In genomic region chr12:33962773-33963130, GRCm38 (mm10) we compare ENCODE assay signal across 14 mouse cellular contexts. TPM values are rescaled to one million over a fixed set of nuclear protein-coding genes. Genes with fewer than 3 reads are reported as not detected.
DNase-seq lines count a peak whose midpoint lies in the region; ATAC-seq and TF ChIP-seq lines count a peak whose summit lies in the region.
"Had no signal": no experiment of that assay in that cellular context is flagged by ENCODE, and none has a peak within 500 bp of the region (broad histone marks: within the 10 kb centered on the region; RNA-seq: fewer than 3 reads in every experiment).

No protein-coding gene starts in this region.

- TF ChIP-seq CTCF in bone marrow macrophage, adult 2 months (IDR thresholded peaks at IDR 0.05; ENCODE audit: low read depth, low read length) = no peak

- H3K27ac ChIP-seq in heart, embryonic 12.5 days (ENCODE audit: poor library complexity, severe bottlenecking) = 0 out of 2 replicates have a peak overlapping the region, but pooled peaks have one; percentile 0
- no peak overlapping the region for H3K27ac ChIP-seq in bone marrow macrophage, adult 2 months (ENCODE audit: insufficient read depth, low read depth, low read length)
- peak overlapping the region; percentile 90 for H3K27ac ChIP-seq in embryonic facial prominence, embryonic 11.5 days (replicated peaks; ENCODE audit: low read depth, low read length)
- peak overlapping the region; percentile 91 for H3K27ac ChIP-seq in limb, embryonic 13.5 days
- H3K27ac ChIP-seq: heart, embryonic 15.5 days; liver, embryonic 14.5 days; midbrain, embryonic 12.5 days had no signal

- H3K27me3 ChIP-seq in heart, embryonic 12.5 days (replicated peaks) = peaks cover 68% of the 10 kb centered on the region
- peaks cover 3% of the 10 kb centered on the region; the same call in 1 of the 2 replicates for H3K27me3 ChIP-seq in embryonic facial prominence, embryonic 11.5 days (ENCODE audit: control insufficient read depth, insufficient read depth, low read length)
- peaks cover 7% of the 10 kb centered on the region; the same call in 1 of the 2 replicates for H3K27me3 ChIP-seq in limb, embryonic 13.5 days

- H3K4me3 ChIP-seq in heart, embryonic 12.5 days = peak overlapping the region; percentile 15
- peak overlapping the region; percentile 26; the same call in 1 of the 2 replicates for H3K4me3 ChIP-seq in bone marrow macrophage, adult 2 months (ENCODE audit: insufficient read depth, low read length)
- peak overlapping the region; percentile 40 for H3K4me3 ChIP-seq in embryonic facial prominence, embryonic 11.5 days (ENCODE audit: low read depth, low read length)
- peak overlapping the region; percentile 48 for H3K4me3 ChIP-seq in limb, embryonic 13.5 days

- peak overlapping the region; percentile 42 for H3K4me2 ChIP-seq in heart, embryonic 12.5 days
- peak overlapping the region; percentile 61 for H3K4me2 ChIP-seq in embryonic facial prominence, embryonic 11.5 days (ENCODE audit: low read depth, low read length)
- peak overlapping the region; percentile 77 for H3K4me2 ChIP-seq in limb, embryonic 13.5 days (replicated peaks)
- H3K4me2 ChIP-seq: heart, embryonic 15.5 days had no signal

- no peak for ATAC-seq in heart, embryonic 12.5 days (ENCODE audit: insufficient number of reproducible peaks, low FRiP score)
- no peak for ATAC-seq in embryonic facial prominence, embryonic 11.5 days (replicated peaks; ENCODE audit: insufficient number of reproducible peaks, low FRiP score, low TSS enrichment, low read depth)
- no peak for ATAC-seq in limb, embryonic 13.5 days (ENCODE audit: low FRiP score, low read depth)

- H3K9ac ChIP-seq in heart, embryonic 12.5 days = peak overlapping the region; percentile 21; the same call in 1 of the 2 replicates
- peak overlapping the region; percentile 79 for H3K9ac ChIP-seq in embryonic facial prominence, embryonic 11.5 days (replicated peaks; ENCODE audit: low read length)
- peak overlapping the region; percentile 79 for H3K9ac ChIP-seq in limb, embryonic 13.5 days
- H3K9ac ChIP-seq: heart, embryonic 15.5 days; liver, embryonic 14.5 days; midbrain, embryonic 12.5 days had no signal

- no peaks in the 10 kb centered on the region for H3K36me3 ChIP-seq in heart, embryonic 12.5 days
- no peaks in the 10 kb centered on the region for H3K36me3 ChIP-seq in embryonic facial prominence, embryonic 11.5 days (replicated peaks; ENCODE audit: control insufficient read depth, insufficient read depth, low read depth, low read length)
- H3K36me3 ChIP-seq in limb, embryonic 13.5 days = peaks cover 4% of the 10 kb centered on the region; the same call in 1 of the 2 replicates
- H3K36me3 ChIP-seq: G1E; heart, embryonic 15.5 days; midbrain, embryonic 12.5 days had no signal

- TF ChIP-seq POLR2A in bone marrow macrophage, adult 2 months (IDR thresholded peaks at IDR 0.05; ENCODE audit: borderline replicate concordance, low read depth, low read length) = no peak

- 35% methylated on average over 9 of the region's 9 CpGs for WGBS in heart, embryonic 12.5 days
- 3% methylated on average over 9 of the region's 9 CpGs for WGBS in embryonic facial prominence, embryonic 11.5 days
- WGBS in limb, embryonic 13.5 days = 9% methylated on average over 9 of the region's 9 CpGs

- H3K4me1 ChIP-seq in heart, embryonic 12.5 days (replicated peaks) = peaks cover 22% of the 10 kb centered on the region
- H3K4me1 ChIP-seq in bone marrow macrophage, adult 2 months (ENCODE audit: control insufficient read depth, insufficient read depth, low read length) = no peaks in the 10 kb centered on the region
- peaks cover 3% of the 10 kb centered on the region; the same call in 1 of the 2 replicates for H3K4me1 ChIP-seq in embryonic facial prominence, embryonic 11.5 days (ENCODE audit: control insufficient read depth, insufficient read depth, low read length)
- peaks cover 51% of the 10 kb centered on the region for H3K4me1 ChIP-seq in limb, embryonic 13.5 days

- no peaks in the 10 kb centered on the region for H3K9me3 ChIP-seq in heart, embryonic 12.5 days (replicated peaks)
- H3K9me3 ChIP-seq in embryonic facial prominence, embryonic 11.5 days (replicated peaks; ENCODE audit: control insufficient read depth, low read length) = no peaks in the 10 kb centered on the region
- H3K9me3 ChIP-seq in limb, embryonic 13.5 days = no peaks in the 10 kb centered on the region
- H3K9me3 ChIP-seq: heart, embryonic 15.5 days; midbrain, embryonic 12.5 days had no signal

- no peak for DNase-seq in heart, adult 11 months
- no peak for DNase-seq in embryonic facial prominence, embryonic 11.5 days (ENCODE audit: low spot score)
- no peak for DNase-seq in adipocyte (ENCODE audit: low spot score)
- no peak for DNase-seq in kidney, postnatal 36 days
- DNase-seq: adrenal gland, postnatal 14 days; lung, postnatal 14 days had no signal

RNA-seq across cellular contexts. Expression of gene Twist1, which starts 5.3 kb away (rescaled TPM):
- 16.1 and 16.6 TPM in 2 replicates for polyA plus RNA-seq in heart, embryonic 12.5 days (2016; fragmentation: Nextera tagmentation; extraction: Ambion mirVana)
- 0.46 TPM in 1 of 2 replicates, not detected in the other for polyA plus RNA-seq in bone marrow macrophage, adult 2 months (2012; ENCODE audit: insufficient read depth, insufficient read length, missing spikeins)
- polyA plus RNA-seq in embryonic facial prominence, embryonic 11.5 days (2014; fragmentation: Nextera tagmentation; extraction: Ambion mirVana) = 78.8 and 92.7 TPM in 2 replicates
- 46.6 and 48.6 TPM in 2 replicates for polyA plus RNA-seq in limb, embryonic 13.5 days (2015; fragmentation: Nextera tagmentation; extraction: Ambion mirVana)
- polyA plus RNA-seq: G1E had no signal

RNA-seq across cellular contexts. Expression of gene Ferd3l, which starts 34.5 kb away (rescaled TPM):
- not detected in 2 replicates for polyA plus RNA-seq in heart, embryonic 12.5 days (2016; fragmentation: Nextera tagmentation; extraction: Ambion mirVana)
- polyA plus RNA-seq in bone marrow macrophage, adult 2 months (2012; ENCODE audit: insufficient read depth, insufficient read length, missing spikeins) = not detected in 2 replicates
- not detected in 2 replicates for polyA plus RNA-seq in embryonic facial prominence, embryonic 11.5 days (2014; fragmentation: Nextera tagmentation; extraction: Ambion mirVana)
- not detected in 2 replicates for polyA plus RNA-seq in limb, embryonic 13.5 days (2015; fragmentation: Nextera tagmentation; extraction: Ambion mirVana)
- polyA plus RNA-seq: G1E; heart, embryonic 15.5 days; kidney, embryonic 16.5 days; liver, embryonic 14.5 days had no signal

Comparison
In these comparisons a context has a peak if more than half of its experiments do, and no peak if none do; other contexts are left out.
1. H3K9ac ChIP-seq: peak in every context shown above with its lines; median percentile 79 in embryonic facial prominence, embryonic 11.5 days; 79 in limb, embryonic 13.5 days; 21 in heart, embryonic 12.5 days.
2. RNA of gene Twist1, which starts 5.3 kb away (polyA plus RNA-seq): 78.8 to 92.7 TPM in embryonic facial prominence, embryonic 11.5 days, 46.6 to 48.6 TPM in limb, embryonic 13.5 days and 16.1 to 16.6 TPM in heart, embryonic 12.5 days; 0.46 TPM in bone marrow macrophage, adult 2 months; every median in the first group is over 10 times any median in the second.
3. Peak in every context shown above with its lines, with median percentiles within 50 percentile points of each other: H3K4me2 ChIP-seq and H3K4me3 ChIP-seq.